Mouse (Mus musculus): ENCODE data around the gene Sema5b.

Sema5b gene

GRCm38 (mm10) chr16:35541117-35541641 lies at the start of gene Sema5b:
Gene Sema5b, plus strand, starts transcription at chr16:35541145.
- no peak for DNase-seq (ENCODE audit: low read depth)

- no peak for DNase-seq (ENCODE audit: low read depth)
Measured at GRCm38 (mm10) chr16:35500342-35500741, 40.6 kb upstream of the Sema5b start.

- DNase-seq (ENCODE audit: low read depth), result no peak
Measured at GRCm38 (mm10) chr16:35501106-35501760, 39.7 kb upstream of the Sema5b start.

- DNase-seq (ENCODE audit: low read depth), result no peak
Measured at GRCm38 (mm10) chr16:35502456-35502855, 38.5 kb upstream of the Sema5b start.

GRCm38 (mm10) chr16:35504266-35504665 lies 36.7 kb upstream of the Sema5b start:
- DNase-seq (ENCODE audit: low read depth), result no peak

- DNase-seq (ENCODE audit: low read depth), result no peak
Measured at GRCm38 (mm10) chr16:35505786-35506185, 35.2 kb upstream of the Sema5b start.

- DNase-seq (ENCODE audit: low read depth), result no peak
Measured at GRCm38 (mm10) chr16:35508581-35508980, 32.4 kb upstream of the Sema5b start.

- DNase-seq (ENCODE audit: low read depth), result no peak
Measured at GRCm38 (mm10) chr16:35509331-35510070, 31.4 kb upstream of the Sema5b start.

- DNase-seq (ENCODE audit: low read depth), result no peak
Measured at GRCm38 (mm10) chr16:35515977-35516612, 24.9 kb upstream of the Sema5b start.

GRCm38 (mm10) chr16:35517976-35518951 lies 22.7 kb upstream of the Sema5b start:
- no peak for DNase-seq (ENCODE audit: low read depth)

- DNase-seq (ENCODE audit: low read depth), result no peak
Measured at GRCm38 (mm10) chr16:35519245-35519644, 21.7 kb upstream of the Sema5b start.

- no peak for DNase-seq (ENCODE audit: low read depth)
Measured at GRCm38 (mm10) chr16:35524200-35524599, 16.7 kb upstream of the Sema5b start.

- DNase-seq (ENCODE audit: low read depth), result no peak
Measured at GRCm38 (mm10) chr16:35534630-35535029, 6.3 kb upstream of the Sema5b start.

GRCm38 (mm10) chr16:35537651-35538050 lies 3.3 kb upstream of the Sema5b start:
- no peak for DNase-seq (ENCODE audit: low read depth)

GRCm38 (mm10) chr16:35539041-35539440 lies 1.9 kb upstream of the Sema5b start:
- no peak for DNase-seq (ENCODE audit: low read depth)

- DNase-seq (ENCODE audit: low read depth), result no peak
Measured at GRCm38 (mm10) chr16:35540333-35541116, 420 bp upstream of the Sema5b start.

- DNase-seq (ENCODE audit: low read depth), result no peak
Measured at GRCm38 (mm10) chr16:35541661-35542420, 896 bp downstream of the Sema5b start.

GRCm38 (mm10) chr16:35542421-35542780 lies 1.5 kb downstream of the Sema5b start:
- no peak for DNase-seq (ENCODE audit: low read depth)

GRCm38 (mm10) chr16:35545723-35546122 lies 4.8 kb downstream of the Sema5b start:
- DNase-seq (ENCODE audit: low read depth), result no peak

- DNase-seq (ENCODE audit: low read depth), result no peak
Measured at GRCm38 (mm10) chr16:35547966-35548365, 7.0 kb downstream of the Sema5b start.

Data from naive thymus-derived CD4-positive, alpha-beta T cell, adult 2 months (primary cell).